Mouse (Mus musculus) brain, embryonic 14.5 days (tissue): Measurements from ENCODE around the gene Podxl2.

Source experiments
- CTCF ChIP-seq: fragments of 200-500 bp; IDR thresholded peaks from 2 replicates; pipeline ENCODE4 v1.5.1; 2012; ENCODE audit warnings: inconsistent platforms, mild to moderate bottlenecking, moderate library complexity, borderline replicate concordance; ENCODE audit not compliant: insufficient read depth, insufficient read length; ENCODE audit errors: extremely low read depth
- POLR2A ChIP-seq: fragments of 200-500 bp; IDR thresholded peaks from 2 replicates; pipeline ENCODE4 v1.6.1; 2012; ENCODE audit warnings: mild to moderate bottlenecking, inconsistent platforms, borderline replicate concordance; ENCODE audit not compliant: poor library complexity, insufficient read depth, insufficient read length, severe bottlenecking; ENCODE audit errors: extremely low read depth

- TF ChIP-seq POLR2A = no peak
- TF ChIP-seq CTCF = no peak
Measured at GRCm38 (mm10) chr6:88815036-88815435, 59.8 kb downstream of the Podxl2 start.
